Mouse (Mus musculus): ENCODE data around the gene Mybpc2.

Mybpc2 gene

DNA sequence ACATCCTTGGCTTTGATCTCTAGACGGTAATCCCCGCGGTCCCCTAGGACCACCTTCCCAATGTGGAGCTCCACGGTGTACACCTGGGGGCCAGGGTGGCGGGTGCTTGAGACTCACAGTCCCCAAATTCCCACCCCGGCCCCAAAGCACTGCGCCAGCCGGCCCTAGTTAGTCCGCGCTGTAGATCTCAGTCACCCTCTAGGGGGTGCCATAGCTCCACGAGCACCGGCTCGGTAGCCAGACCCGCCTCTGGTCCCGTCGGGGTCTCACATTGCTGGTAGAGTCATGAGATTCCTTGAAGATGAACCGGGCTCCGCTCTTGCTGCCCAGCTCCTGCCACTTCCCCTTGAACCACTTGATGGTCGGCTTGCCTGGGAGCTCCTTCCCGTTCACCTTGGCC is 2.7 kb downstream of the Mybpc2 start:
- peak; percentile 59 for DNase-seq

GRCm38 (mm10) chr7:44520990-44521389 is 3.5 kb downstream of the Mybpc2 start:
- no peak for DNase-seq

DNA sequence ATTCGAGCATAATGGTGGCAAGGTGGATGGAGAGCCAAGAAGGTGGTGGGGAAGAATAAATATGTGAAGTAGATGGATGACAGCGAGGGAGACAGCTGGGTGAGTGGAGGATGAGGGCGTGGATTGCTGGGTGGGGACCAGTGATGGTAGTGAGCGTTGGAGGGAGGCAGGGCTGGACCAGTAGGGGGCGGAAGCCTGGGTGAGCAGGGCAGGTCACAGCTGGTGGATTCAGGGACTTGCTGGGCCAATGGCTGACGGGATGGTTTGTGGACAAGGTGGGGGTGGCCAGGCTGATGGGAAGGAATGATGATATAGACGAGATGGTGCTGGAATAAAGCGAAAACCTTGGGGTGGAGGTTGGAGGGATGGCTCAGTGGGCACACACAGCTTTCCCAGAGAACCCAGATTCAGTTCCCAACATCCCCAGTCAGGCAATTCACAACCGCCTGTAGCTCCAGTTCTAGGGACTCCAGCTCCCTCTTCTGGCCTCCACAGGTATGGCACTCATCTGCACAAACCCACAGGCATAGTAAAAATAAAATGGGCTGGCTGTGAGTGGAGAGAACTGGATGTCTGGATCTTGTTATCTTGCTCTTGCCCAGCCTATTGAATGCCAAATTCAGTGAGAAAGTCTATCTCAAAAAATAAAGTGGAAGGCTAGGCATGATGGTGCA is 5.1 kb downstream of the Mybpc2 start:
- DNase-seq = no peak

- DNase-seq = no peak
These were observed 17.0 kb downstream of the Mybpc2 start for GRCm38 (mm10) chr7:44507491-44507890.

GRCm38 (mm10) chr7:44501563-44502115 is 22.8 kb downstream of the Mybpc2 start:
- peak; percentile 61 for DNase-seq

DNA sequence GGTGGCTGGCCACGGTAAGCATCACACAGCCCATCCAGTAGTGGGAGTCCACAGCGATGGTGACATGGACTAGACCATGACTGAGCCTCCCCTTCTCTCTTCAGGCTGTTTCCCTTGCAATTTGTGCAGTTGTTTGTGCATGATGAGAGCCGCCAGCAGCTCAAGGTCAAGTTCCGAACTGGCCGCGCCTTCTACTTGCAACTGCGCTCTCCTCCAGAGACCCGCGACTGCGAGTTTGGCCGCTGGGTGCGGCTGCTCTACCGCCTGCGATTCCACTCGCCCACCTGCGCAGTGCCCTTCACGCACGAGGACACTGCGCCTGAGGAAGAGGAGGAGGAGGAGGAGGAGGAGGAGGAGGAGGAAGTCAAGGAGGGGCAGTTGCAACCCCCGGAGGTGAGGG is 24.4 kb downstream of the Mybpc2 start:
- no peak for DNase-seq

DNA sequence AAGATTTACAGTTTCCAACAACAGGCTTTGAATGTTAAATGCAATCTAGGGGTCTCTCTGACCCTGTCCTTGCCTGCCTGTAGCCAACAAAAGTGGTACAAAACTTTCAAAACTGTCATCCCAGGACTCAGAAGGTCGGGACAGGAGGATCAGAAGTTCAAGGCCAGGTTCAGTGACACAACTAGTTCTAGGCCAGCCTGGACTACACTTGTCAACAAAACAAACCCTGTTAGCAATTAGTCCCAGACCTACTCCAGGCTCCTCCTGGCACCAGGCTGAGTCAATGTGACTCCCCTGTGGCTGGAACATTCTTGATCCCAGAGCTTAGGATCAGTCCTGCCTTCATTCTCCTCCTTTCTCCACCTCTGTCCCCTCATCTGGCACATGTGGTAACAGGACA is 25.5 kb downstream of the Mybpc2 start:
- DNase-seq = no peak

- no peak for DNase-seq
These were observed 26.9 kb downstream of the Mybpc2 start for GRCm38 (mm10) chr7:44497361-44498055.

GRCm38 (mm10) chr7:44496771-44497109 is 27.7 kb downstream of the Mybpc2 start:
- DNase-seq = no peak

DNA sequence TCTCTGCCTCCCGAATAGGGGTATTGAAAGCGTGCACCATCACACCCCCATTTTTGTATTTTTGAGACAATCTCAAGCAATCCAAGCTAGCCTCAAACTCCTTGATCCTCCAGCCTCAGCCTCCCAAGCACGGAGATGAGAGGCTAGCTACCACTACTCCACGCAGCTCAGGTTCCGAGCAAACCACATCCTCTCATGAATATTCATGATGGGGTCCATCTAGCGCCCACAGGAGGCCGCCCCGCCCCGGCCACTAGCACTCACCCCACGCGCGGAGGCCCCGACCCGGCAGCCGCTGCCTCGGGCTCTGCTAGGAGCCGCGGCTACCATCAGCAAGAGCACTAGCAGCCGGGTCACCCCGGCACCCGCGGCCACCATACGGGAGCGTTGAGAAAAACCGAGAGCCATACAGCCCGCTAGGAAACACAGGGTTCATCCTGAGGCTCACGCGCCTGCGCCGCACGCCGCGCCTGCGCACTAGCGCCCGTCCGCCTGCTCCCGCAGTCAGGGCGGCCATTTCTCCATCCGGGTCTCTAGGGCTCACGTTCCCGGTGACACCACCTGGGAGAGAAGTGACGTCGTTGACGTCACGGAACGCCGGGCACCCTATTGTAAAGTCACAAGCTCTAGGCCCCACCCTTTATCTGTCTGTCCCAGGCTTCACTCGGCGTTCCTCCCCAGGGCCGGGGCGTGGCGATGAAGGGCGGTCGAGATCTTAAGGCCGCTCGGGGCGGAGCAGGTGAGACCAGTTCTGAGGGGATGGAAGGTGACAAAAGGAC is 28.3 kb downstream of the Mybpc2 start, which contains the start of the genes Emc10 and Fam71e1:
TSS of gene Emc10 (minus strand) at position 538 of the 779 bp plus-strand sequence.
TSS of gene Fam71e1 (plus strand) at position 590 of the 779 bp plus-strand sequence.
- DNase-seq = peak; percentile 99

DNA sequence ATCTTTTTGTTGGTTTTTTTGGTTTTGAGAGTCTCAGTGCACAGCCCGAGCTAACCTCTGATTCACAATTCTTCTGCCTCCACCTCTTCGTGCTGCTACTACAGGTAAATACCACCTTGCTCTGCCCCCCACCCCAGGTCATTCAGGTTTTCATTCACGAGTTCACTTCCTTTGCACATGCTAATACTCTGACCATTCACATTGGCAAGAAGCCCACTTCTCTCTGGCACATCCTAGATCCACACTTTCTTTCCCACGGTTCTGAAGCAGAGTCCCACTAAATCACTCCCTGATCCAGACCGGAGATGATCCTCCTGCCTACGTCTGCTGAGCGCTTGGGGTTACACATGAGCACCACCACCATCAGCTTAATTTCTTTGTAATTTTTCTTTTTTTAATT is 29.4 kb downstream of the Mybpc2 start:
- DNase-seq = no peak

- no peak for DNase-seq
These were observed 29.8 kb downstream of the Mybpc2 start for GRCm38 (mm10) chr7:44494681-44495080.

DNA sequence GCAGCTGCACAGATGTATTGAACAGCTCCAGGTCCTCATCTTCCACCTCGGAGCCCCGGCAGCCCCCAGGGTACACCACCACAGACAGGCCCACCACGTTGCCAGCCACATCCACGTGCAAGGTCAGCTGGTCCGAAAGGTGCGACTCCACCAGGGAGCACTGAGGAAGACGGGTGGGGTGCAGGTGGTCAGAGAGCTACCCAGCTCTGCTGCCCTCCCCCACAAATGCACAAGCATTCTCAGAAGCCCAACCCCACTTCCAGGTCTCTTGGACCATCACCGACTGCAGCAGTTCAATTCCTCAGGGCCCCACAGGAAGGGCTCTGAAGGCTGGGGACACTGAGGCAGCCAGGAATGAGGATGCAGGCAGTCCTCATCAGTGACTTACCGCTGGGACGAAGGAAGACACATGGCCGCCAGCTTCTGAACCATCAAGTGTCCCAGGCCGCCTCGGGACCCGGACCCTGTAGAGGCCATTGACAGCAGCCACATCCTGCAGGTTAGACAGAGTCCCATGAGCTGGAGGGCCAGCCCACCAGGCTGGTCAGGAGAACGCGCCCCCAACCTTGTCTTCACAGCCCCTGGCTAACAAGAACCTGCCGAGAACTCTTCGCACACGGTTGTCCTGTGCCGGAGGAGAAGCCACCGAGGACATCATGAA is 32.2 kb downstream of the Mybpc2 start:
- DNase-seq = no peak

DNA sequence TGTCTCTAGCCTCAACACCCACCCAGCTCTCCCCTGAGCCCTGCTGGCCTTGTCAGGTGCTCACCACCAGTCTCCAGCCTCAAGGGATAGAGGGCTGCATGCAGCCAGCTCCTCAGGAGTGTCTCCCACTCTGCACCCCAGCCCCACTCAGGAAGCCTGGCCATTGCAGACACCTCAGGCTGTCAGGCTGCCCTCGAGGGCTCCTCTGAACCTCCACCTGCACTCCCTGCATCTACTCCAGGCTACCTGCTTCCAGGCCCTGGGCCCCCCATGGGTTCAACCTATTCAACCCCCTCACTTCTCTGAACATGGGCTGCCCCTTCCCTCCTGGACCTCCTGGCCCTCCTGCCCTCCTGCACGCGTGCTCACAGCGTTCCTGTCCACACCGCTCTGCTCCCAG is 33.1 kb downstream of the Mybpc2 start:
- DNase-seq = no peak

GRCm38 (mm10) chr7:44490281-44490680 is 34.2 kb downstream of the Mybpc2 start:
- DNase-seq = no peak

DNA sequence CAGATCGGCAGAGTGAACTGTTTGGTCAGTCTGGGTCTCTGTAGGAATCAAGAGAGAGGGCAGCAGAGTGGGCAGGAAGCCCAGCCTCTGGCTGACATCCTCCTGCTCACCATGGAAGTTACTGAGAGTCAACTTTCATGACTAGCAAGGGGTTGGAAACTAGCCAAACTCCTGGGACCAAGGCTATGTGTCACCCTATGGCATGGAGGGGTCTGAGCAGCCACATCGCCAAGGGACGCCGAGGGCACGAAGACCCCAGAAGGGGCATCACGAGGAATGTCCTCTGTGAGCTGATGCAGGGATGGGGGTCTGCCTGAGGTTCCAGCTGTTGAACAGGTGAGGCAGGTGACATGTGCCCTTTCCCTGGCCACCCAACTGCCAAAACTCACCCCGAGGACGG is 35.9 kb downstream of the Mybpc2 start:
- DNase-seq = no peak

- DNase-seq = no peak
These were observed 36.5 kb downstream of the Mybpc2 start for GRCm38 (mm10) chr7:44487936-44488335.

GRCm38 (mm10) chr7:44486927-44487575 is 37.4 kb downstream of the Mybpc2 start:
- no peak for DNase-seq

- no peak for DNase-seq
These were observed 38.8 kb downstream of the Mybpc2 start for GRCm38 (mm10) chr7:44485572-44486195.

GRCm38 (mm10) chr7:44484841-44485571 is 39.5 kb downstream of the Mybpc2 start:
- DNase-seq = peak; percentile 76

DNA sequence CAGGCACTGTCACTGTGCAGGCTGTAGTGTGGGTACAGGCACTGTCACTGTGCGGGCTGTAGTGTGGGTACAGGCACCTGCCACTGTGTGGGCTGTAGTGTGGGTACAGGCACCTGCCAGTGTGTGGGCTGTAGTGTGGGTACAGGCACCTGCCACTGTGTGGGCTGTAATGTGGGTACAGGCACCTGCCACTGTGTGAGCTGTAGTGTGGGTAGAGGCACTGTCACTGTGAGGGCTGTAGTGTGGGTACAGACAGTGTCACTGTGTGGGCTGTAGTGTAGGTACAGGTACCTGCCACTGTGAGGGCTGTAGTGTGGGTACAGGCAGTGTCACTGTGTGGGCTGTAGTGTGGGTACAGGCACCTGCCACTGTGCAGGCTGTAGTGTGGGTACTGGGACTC is 40.3 kb downstream of the Mybpc2 start:
- DNase-seq = no peak
